Mouse (Mus musculus) ES-Bruce4 (cell line): ENCODE data around the gene Hp.

ENCODE experiments used
- CTCF ChIP-seq: IDR thresholded peaks from one replicate; pipeline ENCODE4 v1.8.1; 2011; ENCODE audit warnings: low read depth, low read length
- EP300 ChIP-seq: IDR thresholded peaks from 2 replicates; pipeline ENCODE4 v1.6.1; 2011; ENCODE audit warnings: low read depth, low read length; ENCODE audit not compliant: insufficient read depth
- POLR2A ChIP-seq: IDR thresholded peaks from one replicate; pipeline ENCODE4 v1.8.1; 2011; ENCODE audit warnings: low read length; ENCODE audit not compliant: insufficient read depth

DNA sequence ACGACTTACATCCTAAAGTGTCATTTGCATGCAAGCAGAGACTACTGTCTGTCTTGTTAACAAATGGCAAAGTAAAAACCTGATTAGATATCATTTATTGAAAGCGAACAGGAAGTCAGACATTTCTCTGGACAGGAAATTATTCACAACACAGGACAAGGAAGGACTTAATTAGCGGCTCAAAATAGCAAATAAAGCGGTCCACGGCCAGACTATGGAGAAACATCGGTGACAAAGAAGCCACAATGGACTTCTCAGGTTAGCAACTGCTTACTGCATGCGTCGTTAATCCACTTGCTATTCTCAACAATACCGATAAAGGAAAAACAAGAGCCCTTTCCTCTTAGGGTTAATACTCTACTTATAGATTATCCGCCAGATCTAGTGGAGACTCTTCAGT is 14.2 kb downstream of the Hp start:
- TF ChIP-seq POLR2A (no peak), CTCF (no peak), EP300 (no peak)
